Mouse (Mus musculus) embryonic fibroblast, embryonic 13.5 days (primary cell): ENCODE results near the gene Traip.

Experiments used
- CTCF ChIP-seq: IDR thresholded peaks from 2 replicates; pipeline ENCODE4 v1.5.1; 2011; ENCODE audit warnings: mild to moderate bottlenecking, control low read depth, low read length, moderate library complexity, borderline replicate concordance; ENCODE audit not compliant: insufficient read depth
- POLR2A ChIP-seq: IDR thresholded peaks from 2 replicates; pipeline ENCODE4 v1.6.1; 2011; ENCODE audit warnings: low read depth, mild to moderate bottlenecking, control low read depth, low read length, moderate library complexity

DNA sequence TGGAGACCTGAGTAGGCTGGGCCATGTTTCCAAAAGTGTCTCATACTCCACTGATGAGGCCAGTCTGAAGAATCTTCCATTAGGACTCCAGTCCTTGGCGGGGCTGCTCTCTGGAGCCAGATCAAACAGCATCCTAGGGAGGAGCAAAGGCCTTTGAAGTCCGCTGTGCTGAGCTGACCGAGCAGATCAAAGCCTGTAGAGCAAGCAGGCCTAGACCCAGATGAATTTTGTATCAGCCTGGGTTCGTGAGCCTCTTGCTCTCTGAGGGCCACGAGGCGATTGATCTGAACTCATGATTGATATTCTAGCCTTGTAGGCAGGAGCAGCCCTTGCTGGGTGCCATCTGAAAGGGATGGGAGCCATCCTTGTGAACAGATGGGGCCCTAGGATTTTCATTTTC, 10.0 kb downstream of the Traip start:
- no peak for TF ChIP-seq CTCF
- no peak for TF ChIP-seq POLR2A
